Mouse (Mus musculus) left cerebral cortex, adult 9 months (tissue): ENCODE data around the gene Brd1.

ENCODE experiments used
- DNase-seq, 2 experiments: peaks; one replicate each; pipeline ENCODE4 v3.0.0; 2022; ENCODE audit warnings: low spot score in 2 of 2

Brd1 gene

GRCm38 (mm10) chr15:88686725-88687124, 47.3 kb downstream of the Brd1 start:
- DNase-seq: no peak

DNA sequence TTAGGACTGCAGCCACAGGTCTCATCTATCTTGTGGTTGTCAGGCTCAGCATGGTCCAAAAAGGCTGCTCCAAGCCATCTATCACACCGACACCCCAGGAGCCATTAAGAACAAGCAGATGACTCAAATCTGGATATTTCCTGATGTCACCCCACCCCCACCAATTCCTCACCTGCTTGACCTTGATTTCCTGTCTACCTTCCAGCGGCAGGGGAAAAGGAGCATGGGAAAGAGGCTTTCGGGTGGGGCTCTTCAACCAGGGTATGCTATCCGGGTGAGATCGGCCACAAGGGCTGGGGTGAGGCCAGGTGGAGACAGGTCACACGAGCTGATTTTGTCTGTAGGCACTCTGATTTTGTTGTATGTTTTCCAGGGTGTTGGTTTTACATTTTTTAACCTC, 50.0 kb downstream of the Brd1 start:
- no peak for DNase-seq

DNA sequence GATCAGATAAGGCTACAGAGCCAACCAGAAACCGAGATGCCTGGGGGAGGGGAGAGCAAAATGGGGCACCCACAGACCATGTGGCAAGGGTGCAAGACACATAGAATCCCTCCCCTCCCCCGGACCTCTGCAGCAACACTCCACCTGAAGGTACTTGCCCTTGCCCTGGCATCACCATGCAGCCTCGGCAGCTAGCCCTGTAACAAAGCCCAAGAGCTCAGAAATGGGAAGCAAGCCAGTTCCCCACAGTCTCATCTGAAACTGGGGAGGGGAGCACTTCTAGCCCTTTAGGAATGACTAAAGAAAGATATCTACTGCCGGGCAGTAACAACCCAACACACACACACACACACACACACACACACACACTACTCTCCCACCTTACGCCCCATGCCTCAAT, 53.1 kb downstream of the Brd1 start:
- no peak for DNase-seq

DNA sequence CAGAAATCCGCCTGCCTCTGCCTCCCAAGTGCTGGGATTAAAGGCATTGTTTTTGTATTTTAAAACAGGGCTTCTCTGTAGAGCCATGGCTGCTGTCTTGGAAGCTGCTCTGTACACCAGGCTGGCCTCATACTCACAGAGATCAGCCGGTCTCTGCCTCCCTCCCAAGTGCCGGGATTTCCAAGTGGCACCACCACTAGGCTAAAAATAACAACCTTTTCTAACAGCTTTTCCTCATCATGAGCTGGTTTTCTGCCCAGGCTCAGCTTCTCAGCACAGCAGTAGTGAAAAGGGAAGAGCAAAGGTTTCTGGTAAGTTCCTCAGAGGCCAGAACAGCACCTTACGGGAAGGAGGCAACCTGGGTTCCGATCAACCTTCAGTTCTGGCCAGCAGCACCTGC, 56.5 kb downstream of the Brd1 start:
- peak in 1 of 2 experiments; percentile 42 for DNase-seq

DNA sequence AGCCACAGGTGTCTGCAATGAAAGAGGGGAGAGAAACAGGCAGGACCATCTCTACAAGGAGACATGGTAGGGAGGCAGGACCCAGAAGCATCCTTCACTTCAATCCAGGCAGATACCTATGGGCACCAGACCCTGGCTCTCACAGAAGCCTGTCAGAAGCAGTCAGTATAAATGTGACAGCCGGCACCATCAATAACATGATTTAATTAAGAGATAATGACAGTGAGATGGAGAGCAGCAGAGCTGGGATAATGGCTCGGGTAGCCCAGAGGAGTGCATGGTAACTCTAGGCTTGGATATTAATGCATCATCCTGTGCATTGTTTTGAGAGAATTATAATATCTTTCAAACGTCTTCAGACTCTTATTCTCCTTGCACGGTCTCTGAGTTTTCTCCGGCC, 58.0 kb downstream of the Brd1 start:
- DNase-seq: no peak

DNA sequence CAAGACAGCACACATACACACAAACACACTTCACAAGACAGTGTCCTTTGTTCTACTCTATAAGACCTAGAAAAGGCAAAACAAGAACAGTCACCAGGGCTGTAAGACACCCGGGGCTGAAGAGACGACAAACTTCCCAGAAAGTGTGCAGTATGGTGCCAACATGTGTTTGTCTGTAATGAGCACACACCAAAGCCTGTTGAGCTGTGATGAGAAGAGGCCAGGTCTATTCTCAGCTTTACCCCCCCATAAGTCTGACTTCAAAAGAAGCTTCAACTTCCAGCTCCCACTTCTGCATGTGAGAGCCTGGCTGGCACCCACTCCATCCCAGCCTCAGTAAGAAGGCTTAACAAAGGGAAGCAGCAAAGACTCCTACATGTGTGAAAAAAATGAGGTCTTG, 65.3 kb downstream of the Brd1 start:
- DNase-seq: no peak

GRCm38 (mm10) chr15:88667653-88668052, 66.4 kb downstream of the Brd1 start:
- DNase-seq: no peak

GRCm38 (mm10) chr15:88665846-88666245, 68.2 kb downstream of the Brd1 start:
- no peak for DNase-seq

DNA sequence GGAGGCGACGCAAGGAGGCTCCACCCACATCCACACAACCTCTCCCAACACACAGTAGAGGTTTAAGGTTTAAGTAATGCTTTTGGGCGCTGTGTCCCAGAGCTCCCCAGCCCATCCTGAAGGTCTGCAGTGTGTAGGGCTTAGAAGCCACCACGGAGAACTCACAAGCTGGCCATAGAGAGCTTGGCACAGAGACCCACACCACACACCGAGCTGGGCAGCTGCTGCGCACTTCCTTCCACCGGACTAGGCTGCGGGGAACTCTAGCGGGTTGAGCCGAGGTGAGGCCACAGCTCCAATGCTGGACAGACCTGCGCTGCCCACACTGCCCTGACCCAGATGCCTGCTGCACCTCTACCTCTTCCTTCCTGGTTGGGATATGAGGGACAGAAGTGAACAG, 71.0 kb downstream of the Brd1 start:
- DNase-seq: no peak

GRCm38 (mm10) chr15:88662111-88662850, 71.8 kb downstream of the Brd1 start:
- DNase-seq: peak in 1 of 2 experiments; percentile 52

DNA sequence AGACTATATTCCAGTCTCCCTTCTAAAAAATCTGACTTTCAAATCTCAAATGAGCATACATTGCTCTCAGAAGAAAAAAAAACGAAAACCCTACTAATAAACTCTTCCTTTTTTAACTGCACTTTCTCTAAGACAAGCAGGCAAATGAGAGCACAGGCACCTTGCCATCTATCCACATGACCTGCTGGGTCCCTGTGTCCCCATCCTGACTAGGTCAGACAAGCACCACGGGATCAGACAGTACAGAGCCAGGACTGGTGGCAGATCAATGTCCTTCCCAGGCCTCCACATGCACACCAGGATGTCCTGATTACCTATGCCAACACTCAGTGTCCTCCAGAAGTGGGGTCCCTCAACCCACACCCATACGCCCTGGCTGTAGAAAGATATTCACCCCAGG, 72.4 kb downstream of the Brd1 start:
- DNase-seq: no peak

- DNase-seq: no peak
Observed at GRCm38 (mm10) chr15:88652006-88652405, 82.0 kb downstream of the Brd1 start.

DNA sequence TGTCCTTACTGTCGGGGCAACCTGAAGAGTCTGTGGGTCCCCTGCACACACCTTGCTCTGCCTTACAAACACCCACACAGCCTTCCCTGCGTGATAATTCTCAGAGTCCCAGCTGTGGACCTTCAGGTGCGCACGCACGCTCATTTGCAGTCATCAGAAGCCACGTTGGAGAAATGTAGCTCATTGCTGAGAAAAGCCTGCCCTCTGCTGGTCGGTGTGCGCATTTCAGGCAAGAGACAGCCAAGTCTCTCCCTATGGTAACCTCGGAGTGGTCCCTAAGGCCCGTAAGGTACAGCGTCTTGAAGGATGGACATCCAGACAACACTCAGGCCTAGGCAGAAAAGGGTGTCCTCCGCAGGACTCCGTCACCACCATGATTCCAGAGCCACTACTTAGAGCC, 83.0 kb downstream of the Brd1 start:
- peak; percentile 13 to 82 for DNase-seq
